Mouse (Mus musculus) heart, embryonic 12.5 days (tissue): ENCODE measurements at regions not wholly inside any gene's neighbourhood (a gene's known extent, or its start where the extent isn't known, plus 50 kb on each side); places are given as distances from the start of the nearest gene placed in this dataset.
A peak's percentile ranks its signal among the peaks of the same experiment; 100 is the strongest.

Source experiments
- ATAC-seq: fragments of 200-750 bp; cut with Nextera tagmentation; 2 replicates; pipeline ENCODE4 v1.8.0; 2017; ENCODE audit warnings: moderate TSS enrichment, moderate library complexity; ENCODE audit not compliant: insufficient number of reproducible peaks, low FRiP score
- H3K27ac ChIP-seq: fragments of 300-500 bp; sonication (generic); 2 replicates; pipeline ENCODE4 v1.5.1; 2016; ENCODE audit warnings: mild to moderate bottlenecking, moderate library complexity; ENCODE audit not compliant: poor library complexity, severe bottlenecking
- H3K27me3 ChIP-seq: fragments of 300-500 bp; sonication (generic); replicated peaks from 2 replicates; pipeline ENCODE4 v1.6.1; 2016; ENCODE audit warnings: mild to moderate bottlenecking, moderate library complexity
- H3K36me3 ChIP-seq: fragments of 300-500 bp; sonication (generic); 2 replicates; pipeline ENCODE4 v1.6.1; 2016; ENCODE audit warnings: mild to moderate bottlenecking, moderate library complexity
- H3K4me1 ChIP-seq: fragments of 300-500 bp; sonication (generic); replicated peaks from 2 replicates; pipeline ENCODE4 v1.6.1; 2016; ENCODE audit warnings: mild to moderate bottlenecking
- H3K4me2 ChIP-seq: fragments of 300-500 bp; sonication (generic); 2 replicates; pipeline ENCODE4 v1.6.1; 2016; ENCODE audit warnings: mild to moderate bottlenecking, moderate library complexity
- H3K4me3 ChIP-seq: fragments of 300-500 bp; sonication (generic); 2 replicates; pipeline ENCODE4 v1.5.1; 2016; ENCODE audit warnings: mild to moderate bottlenecking
- H3K9ac ChIP-seq: fragments of 300-500 bp; sonication (generic); 2 replicates; pipeline ENCODE4 v1.6.1; 2016; ENCODE audit warnings: mild to moderate bottlenecking, moderate library complexity
- H3K9me3 ChIP-seq: fragments of 300-500 bp; sonication (generic); replicated peaks from 2 replicates; pipeline ENCODE4 v1.6.1; 2016; ENCODE audit warnings: mild to moderate bottlenecking, moderate library complexity
- WGBS: fragments of 180-500 bp; shearing (Covaris S2); methylation state at CpG from one replicate; pipeline ENCODE4 v1.1.7; 2016; 5-methylcytosine and 5-hydroxymethylcytosine counted together

- Histone ChIP-seq H3K36me3 (no peaks in the 10 kb centered on the region), H3K4me1 (peaks cover 11% of the 10 kb centered on the region; the same call in 1 of the 2 replicates), H3K27ac (no peak overlapping the region), H3K4me3 (no peak overlapping the region), H3K9me3 (no peaks in the 10 kb centered on the region), H3K27me3 (no peaks in the 10 kb centered on the region), H3K9ac (no peak overlapping the region), H3K4me2 (no peak overlapping the region)
- WGBS: 20% methylated on average over 5 of the region's 5 CpGs
- ATAC-seq: no peak
Observed at GRCm38 (mm10) chr3:119958799-119959467, 174.7 kb upstream of the Ptbp2 start.

GRCm38 (mm10) chr3:119957529-119957928 lies 173.3 kb upstream of the Ptbp2 start:
- no peaks in the 10 kb centered on the region for H3K36me3 ChIP-seq
- no peak overlapping the region for H3K4me2 ChIP-seq

DNA sequence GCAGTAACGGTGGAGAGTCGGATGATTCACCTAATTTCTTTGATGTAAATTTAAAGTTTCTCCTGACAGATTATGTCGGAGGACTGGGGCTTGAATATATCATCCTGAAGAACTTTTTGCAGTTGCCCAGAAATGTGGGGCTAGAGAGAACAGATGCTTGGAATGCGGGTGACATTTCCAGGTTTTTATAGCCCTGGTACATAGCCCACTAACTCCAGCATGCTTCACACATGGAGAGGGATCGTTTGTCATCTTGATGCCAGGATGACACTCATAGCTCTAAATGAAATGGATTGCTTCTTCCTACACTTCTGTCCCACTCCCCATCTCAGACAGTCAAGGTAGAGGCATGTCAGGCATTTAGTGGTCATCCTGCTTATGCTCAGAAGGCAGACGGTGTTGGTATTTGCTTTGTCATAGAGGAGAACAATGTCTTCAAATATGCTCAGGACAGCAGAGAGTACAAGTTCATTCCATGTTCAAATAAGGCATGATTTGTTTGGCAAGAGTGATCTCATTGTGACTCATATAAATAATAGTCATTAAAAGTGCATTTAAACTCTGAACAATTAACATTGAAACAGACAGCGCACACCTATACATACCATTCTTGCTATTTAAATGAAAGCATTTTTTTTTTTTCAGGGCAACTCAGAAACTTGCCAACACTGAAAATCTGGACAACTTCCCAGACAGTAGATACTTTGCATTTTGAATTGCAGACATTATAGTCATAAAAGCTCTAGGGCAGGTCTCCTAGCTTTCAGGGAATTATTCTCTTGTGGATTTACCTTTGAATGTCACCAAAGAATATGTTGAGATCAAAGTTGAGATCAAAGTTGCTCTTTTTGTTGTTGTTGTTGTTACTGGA lies 171.7 kb upstream of the Ptbp2 start:
- 72% methylated on average over 7 of the region's 7 CpGs for WGBS
- H3K36me3 ChIP-seq: no peaks in the 10 kb centered on the region
- ATAC-seq: no peak

More at GRCm38 (mm10) chr3:119957529-119957928, 173.3 kb upstream of the Ptbp2 start:
- no peak overlapping the region for H3K9ac ChIP-seq
- no peaks in the 10 kb centered on the region for H3K9me3 ChIP-seq
- H3K27me3 ChIP-seq: no peaks in the 10 kb centered on the region
- no peak overlapping the region for H3K27ac ChIP-seq
- WGBS: 69% methylated on average over 8 of the region's 8 CpGs
- ATAC-seq: no peak
- H3K4me1 ChIP-seq: peaks cover 11% of the 10 kb centered on the region; the same call in 1 of the 2 replicates
- no peak overlapping the region for H3K4me3 ChIP-seq

DNA sequence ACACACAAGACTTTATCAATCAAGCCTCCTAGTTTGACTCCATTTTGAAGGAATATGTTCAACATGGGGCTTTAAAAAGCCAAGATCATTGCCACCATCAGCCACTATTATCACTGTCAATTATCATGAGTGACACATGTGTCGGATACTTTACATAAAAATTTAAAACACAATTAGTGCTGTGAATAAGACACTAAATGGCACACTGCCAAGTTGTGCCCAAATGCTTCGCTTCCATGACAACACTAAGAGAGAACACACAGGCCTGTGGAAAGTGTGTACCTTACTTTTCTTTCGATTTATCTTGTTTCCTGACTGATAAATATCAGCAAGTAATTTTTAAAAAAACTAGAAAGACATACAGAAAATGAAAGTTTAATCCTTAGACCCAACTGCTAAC lies 166.5 kb upstream of the Ptbp2 start:
- Histone ChIP-seq H3K9ac (no peak overlapping the region), H3K4me2 (no peak overlapping the region), H3K36me3 (no peaks in the 10 kb centered on the region), H3K9me3 (no peaks in the 10 kb centered on the region), H3K4me3 (no peak overlapping the region), H3K4me1 (peaks cover 4% of the 10 kb centered on the region; the same call in 1 of the 2 replicates), H3K27ac (no peak overlapping the region), H3K27me3 (no peaks in the 10 kb centered on the region)
- ATAC-seq: no peak
- WGBS: 74% methylated on average over 3 of the region's 3 CpGs

More for the DNA sequence above, 171.7 kb upstream of the Ptbp2 start:
- no peaks in the 10 kb centered on the region for H3K27me3 ChIP-seq
- H3K4me3 ChIP-seq: no peak overlapping the region
- H3K27ac ChIP-seq: no peak overlapping the region
- no peaks in the 10 kb centered on the region for H3K9me3 ChIP-seq
- H3K4me1 ChIP-seq: peaks cover 11% of the 10 kb centered on the region; the same call in 1 of the 2 replicates
- H3K9ac ChIP-seq: no peak overlapping the region
- H3K4me2 ChIP-seq: no peak overlapping the region

GRCm38 (mm10) chr3:119950070-119950469 lies 165.8 kb upstream of the Ptbp2 start:
- Histone ChIP-seq H3K4me1 (peaks cover 4% of the 10 kb centered on the region; the same call in 1 of the 2 replicates), H3K4me2 (no peak overlapping the region), H3K27me3 (no peaks in the 10 kb centered on the region), H3K9ac (no peak overlapping the region), H3K9me3 (no peaks in the 10 kb centered on the region), H3K4me3 (no peak overlapping the region), H3K27ac (no peak overlapping the region), H3K36me3 (no peaks in the 10 kb centered on the region)
- 60% methylated on average over 2 of the region's 2 CpGs for WGBS
- no peak for ATAC-seq

DNA sequence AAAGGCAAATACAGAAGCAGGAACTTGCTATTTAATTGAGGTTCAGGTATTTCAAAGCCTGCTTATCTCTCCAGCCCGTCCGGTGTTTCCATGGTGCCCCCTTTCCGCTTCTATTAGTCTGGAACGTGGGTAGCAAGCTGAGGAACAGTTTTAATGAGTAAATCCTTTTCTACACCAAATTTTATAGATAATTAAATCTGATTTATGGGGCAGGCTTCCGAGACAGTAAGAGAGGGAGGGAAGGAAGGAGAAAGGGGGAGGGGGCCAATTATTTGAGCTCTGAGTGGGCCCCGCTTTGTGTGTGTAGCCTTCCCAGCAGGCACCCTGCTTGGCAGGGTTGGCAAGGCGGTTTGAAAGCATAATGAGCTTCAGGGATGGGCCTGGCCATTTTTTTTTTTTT lies 165.4 kb upstream of the Ptbp2 start:
- peak overlapping the region; percentile 56 for H3K4me2 ChIP-seq
- WGBS: 40% methylated on average over 7 of the region's 7 CpGs
- no peaks in the 10 kb centered on the region for H3K27me3 ChIP-seq
- H3K4me1 ChIP-seq: peaks cover 4% of the 10 kb centered on the region; the same call in 1 of the 2 replicates
- no peaks in the 10 kb centered on the region for H3K9me3 ChIP-seq
- no peak overlapping the region for H3K27ac ChIP-seq
- H3K36me3 ChIP-seq: no peaks in the 10 kb centered on the region
- ATAC-seq: no peak
- H3K4me3 ChIP-seq: no peak overlapping the region
- no peak overlapping the region for H3K9ac ChIP-seq

GRCm38 (mm10) chr3:119949041-119949470 lies 164.8 kb upstream of the Ptbp2 start:
- H3K4me2 ChIP-seq: peak overlapping the region; percentile 56
- H3K27me3 ChIP-seq: no peaks in the 10 kb centered on the region
- H3K36me3 ChIP-seq: no peaks in the 10 kb centered on the region
- no peak for ATAC-seq
- H3K4me3 ChIP-seq: no peak overlapping the region
- 53% methylated on average over 17 of the region's 17 CpGs for WGBS
- no peak overlapping the region for H3K9ac ChIP-seq
- H3K4me1 ChIP-seq: peaks cover 4% of the 10 kb centered on the region; the same call in 1 of the 2 replicates
- H3K9me3 ChIP-seq: no peaks in the 10 kb centered on the region
- H3K27ac ChIP-seq: no peak overlapping the region

DNA sequence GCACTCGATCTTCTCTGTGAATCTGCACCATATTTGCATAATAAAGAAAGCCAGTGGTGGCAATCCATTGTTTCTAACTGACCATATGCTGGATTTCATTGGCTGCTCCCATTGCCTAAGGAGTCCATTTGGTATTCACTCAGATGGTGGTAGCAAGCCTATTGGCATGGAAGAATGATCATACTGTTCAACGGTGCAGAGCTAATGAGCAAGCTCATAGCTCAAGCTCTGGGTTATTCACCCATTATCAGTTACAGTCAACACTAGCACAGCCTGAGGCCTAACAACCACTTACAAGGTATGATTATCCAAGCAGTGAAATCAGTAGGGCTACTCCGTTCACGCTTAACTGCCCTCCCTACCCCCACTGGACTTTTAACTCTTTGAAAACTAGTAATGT lies 162.9 kb upstream of the Ptbp2 start:
- WGBS: 68% methylated on average over 4 of the region's 4 CpGs
- Histone ChIP-seq H3K9ac (no peak overlapping the region), H3K9me3 (no peaks in the 10 kb centered on the region), H3K4me2 (no peak overlapping the region), H3K27me3 (no peaks in the 10 kb centered on the region), H3K27ac (no peak overlapping the region), H3K4me1 (peaks cover 4% of the 10 kb centered on the region; the same call in 1 of the 2 replicates), H3K4me3 (no peak overlapping the region), H3K36me3 (no peaks in the 10 kb centered on the region)
- ATAC-seq: no peak

DNA sequence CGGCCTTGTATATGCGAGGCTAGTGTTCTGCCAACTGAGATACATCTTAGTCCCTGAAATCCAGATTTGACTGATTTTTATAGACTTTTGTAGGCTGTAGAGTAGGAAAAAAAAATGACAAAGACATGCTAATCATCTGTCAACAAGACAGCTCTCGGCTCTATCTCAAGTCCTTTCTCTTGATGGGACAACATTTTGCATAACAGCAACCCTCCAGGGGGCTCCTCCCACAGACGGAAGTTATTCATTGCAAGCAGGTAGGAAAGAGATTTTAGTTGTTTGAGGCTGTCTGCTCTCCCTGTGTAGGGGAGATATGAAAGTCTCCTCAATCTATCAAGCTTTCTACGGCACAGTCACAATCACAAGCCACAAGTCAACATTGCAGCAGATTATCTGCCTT lies 159.8 kb upstream of the Ptbp2 start:
- Histone ChIP-seq H3K9ac (no peak overlapping the region), H3K4me3 (no peak overlapping the region), H3K9me3 (no peaks in the 10 kb centered on the region), H3K36me3 (no peaks in the 10 kb centered on the region), H3K4me1 (no peaks in the 10 kb centered on the region; the same call in 1 of the 2 replicates), H3K27me3 (no peaks in the 10 kb centered on the region), H3K4me2 (no peak overlapping the region), H3K27ac (no peak overlapping the region)
- no peak for ATAC-seq
- 52% methylated on average over 5 of the region's 5 CpGs for WGBS

- Histone ChIP-seq H3K36me3 (no peaks in the 10 kb centered on the region), H3K27ac (no peak overlapping the region), H3K4me1 (no peaks in the 10 kb centered on the region), H3K4me2 (no peak overlapping the region), H3K27me3 (no peaks in the 10 kb centered on the region), H3K9ac (no peak overlapping the region), H3K4me3 (no peak overlapping the region), H3K9me3 (no peaks in the 10 kb centered on the region)
- no peak for ATAC-seq
- WGBS: 70% methylated on average over 1 of the region's 1 CpGs
Observed at GRCm38 (mm10) chr3:119939091-119939490, 154.8 kb upstream of the Ptbp2 start.

DNA sequence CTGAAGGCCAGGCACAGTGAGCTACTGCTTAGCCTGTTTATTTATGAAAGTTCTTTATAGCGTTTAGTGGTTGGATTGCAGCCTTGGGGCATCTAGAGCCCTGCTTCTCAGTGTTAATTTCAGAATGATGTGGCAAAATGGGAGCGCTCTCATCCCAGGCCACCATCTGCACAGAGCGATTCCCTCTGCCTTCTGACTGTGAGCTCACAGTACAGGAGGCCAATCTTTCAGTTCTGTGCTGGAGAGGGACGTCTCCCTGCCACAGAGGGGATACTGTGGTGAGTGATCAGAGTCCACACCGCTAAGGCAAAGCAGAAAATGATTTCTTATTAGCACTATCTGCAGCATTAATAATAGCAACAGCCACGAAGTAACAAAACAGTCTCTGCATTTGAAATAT lies 154.2 kb upstream of the Ptbp2 start:
- Histone ChIP-seq H3K4me1 (no peaks in the 10 kb centered on the region), H3K4me3 (no peak overlapping the region), H3K36me3 (no peaks in the 10 kb centered on the region), H3K4me2 (no peak overlapping the region), H3K9me3 (no peaks in the 10 kb centered on the region), H3K27me3 (no peaks in the 10 kb centered on the region), H3K27ac (no peak overlapping the region), H3K9ac (no peak overlapping the region)
- ATAC-seq: no peak
- whole genome bisulfite sequencing: 71% methylated on average over 6 of the region's 6 CpGs
